Mouse (Mus musculus) liver, adult 2 months (tissue): ENCODE measurements around the gene Tmbim6.

ENCODE experiments used
- CTCF ChIP-seq: fragments of 200-500 bp; IDR thresholded peaks from 2 replicates; pipeline ENCODE4 v1.5.1; 2011; ENCODE audit warnings: low read depth, low read length, control low read depth
- POLR2A ChIP-seq: fragments of 200-500 bp; IDR thresholded peaks from 2 replicates; pipeline ENCODE4 v1.6.1; 2011; ENCODE audit warnings: low read length, control low read depth; ENCODE audit not compliant: insufficient read depth; ENCODE audit errors: extremely low read depth

GRCm38 (mm10) chr15:99364022-99364530 lies 28.6 kb upstream of the Tmbim6 start:
- no peak for TF ChIP-seq CTCF
- TF ChIP-seq POLR2A, result no peak
